Mouse (Mus musculus) midbrain, embryonic 12.5 days (tissue): ENCODE data around the gene Mettl13. TPM values are rescaled to one million over a fixed set of nuclear protein-coding genes. Genes with fewer than 3 reads are reported as not detected.

Source experiments
- ATAC-seq: fragments of 200-750 bp; cut with Nextera tagmentation; 2 replicates; pipeline ENCODE4 v1.8.0; 2017; ENCODE audit warnings: low read depth, moderate TSS enrichment, moderate library complexity; ENCODE audit not compliant: low FRiP score
- H3K27ac ChIP-seq: fragments of 300-500 bp; sonication (generic); replicated peaks from 2 replicates; pipeline ENCODE4 v1.5.1; 2016; ENCODE audit warnings: mild to moderate bottlenecking
- H3K27me3 ChIP-seq: fragments of 300-500 bp; sonication (generic); 2 replicates; pipeline ENCODE4 v1.6.1; 2016; ENCODE audit warnings: mild to moderate bottlenecking
- H3K36me3 ChIP-seq: fragments of 300-500 bp; sonication (generic); 2 replicates; pipeline ENCODE4 v1.6.1; 2016
- H3K4me1 ChIP-seq: fragments of 300-500 bp; sonication (generic); 2 replicates; pipeline ENCODE4 v1.6.1; 2016
- H3K4me2 ChIP-seq: fragments of 300-500 bp; sonication (generic); replicated peaks from 2 replicates; pipeline ENCODE4 v1.6.1; 2016; ENCODE audit warnings: mild to moderate bottlenecking, moderate library complexity
- H3K4me3 ChIP-seq: fragments of 300-500 bp; sonication (generic); 2 replicates; pipeline ENCODE4 v1.5.1; 2016; ENCODE audit warnings: mild to moderate bottlenecking
- H3K9ac ChIP-seq: fragments of 300-500 bp; sonication (generic); replicated peaks from 2 replicates; pipeline ENCODE4 v1.6.1; 2016; ENCODE audit warnings: mild to moderate bottlenecking, moderate library complexity
- H3K9me3 ChIP-seq: fragments of 300-500 bp; sonication (generic); 2 replicates; pipeline ENCODE4 v1.6.1; 2016; ENCODE audit warnings: mild to moderate bottlenecking
- WGBS: fragments of 180-500 bp; shearing (Covaris S2); methylation state at CpG from one replicate; pipeline ENCODE4 v1.1.7; 2016; 5-methylcytosine and 5-hydroxymethylcytosine counted together
- polyA plus RNA-seq: library from polyadenylated mRNA; unstranded; fragments of >200 nt; fragmentation: Nextera tagmentation; extraction: Ambion mirVana; gene quantifications from 2 replicates; pipeline ENCODE4 v1.2.1, GENCODE M21; 2016

Mettl13 gene
- polyA plus RNA-seq, 1 experiment from 2014 or later: 24.0 TPM

DNA sequence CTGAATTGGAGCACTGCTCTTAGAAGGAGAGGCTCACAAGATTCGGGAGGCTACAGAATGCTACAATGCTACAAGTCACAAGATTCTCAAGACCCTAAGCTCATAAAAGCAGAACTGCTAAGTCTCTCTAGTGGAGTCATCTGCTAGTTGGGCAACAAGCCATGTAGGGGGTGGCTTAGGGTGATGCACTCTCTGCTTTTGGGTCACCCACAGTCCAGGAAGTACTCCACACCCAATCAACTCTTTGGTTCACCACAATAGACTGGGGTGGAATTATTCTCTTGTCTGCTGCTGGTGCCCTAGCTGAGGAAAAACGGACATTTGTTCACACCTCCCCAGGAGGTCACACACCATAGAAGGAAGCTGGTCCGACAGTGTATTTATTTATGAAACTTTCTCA lies 16.6 kb upstream of the Mettl13 start:
- no peak overlapping the region for H3K27ac ChIP-seq
- WGBS: 60% methylated on average over 3 of the region's 3 CpGs

DNA sequence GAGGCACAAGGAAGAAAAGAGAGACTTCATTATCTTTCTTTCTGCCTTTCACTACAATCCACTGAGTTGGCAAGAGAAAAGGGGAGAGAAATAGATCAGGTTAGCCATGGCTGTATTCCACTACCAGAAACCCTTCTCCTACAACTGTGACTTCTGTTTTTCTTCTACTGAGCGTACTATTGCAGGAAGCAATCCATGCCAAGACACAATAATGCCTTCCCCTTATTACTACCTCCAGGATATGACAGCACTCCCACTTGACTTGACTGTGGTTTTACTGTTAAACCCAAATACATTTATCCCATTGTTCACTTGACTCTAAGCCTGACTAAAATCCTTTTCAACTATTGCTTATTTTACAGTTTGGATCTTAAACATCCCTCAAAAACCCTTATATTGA lies 14.9 kb upstream of the Mettl13 start:
- WGBS: 81% methylated on average over 1 of the region's 1 CpGs
- H3K4me1 ChIP-seq: no peaks in the 10 kb centered on the region
- H3K4me2 ChIP-seq: no peak overlapping the region
- ATAC-seq: no peak
- H3K27ac ChIP-seq: no peak overlapping the region
- H3K4me3 ChIP-seq: no peak overlapping the region
- no peak overlapping the region for H3K9ac ChIP-seq
- H3K36me3 ChIP-seq: no peaks in the 10 kb centered on the region
- no peaks in the 10 kb centered on the region for H3K27me3 ChIP-seq
- no peaks in the 10 kb centered on the region for H3K9me3 ChIP-seq

More for the DNA sequence above, 16.6 kb upstream of the Mettl13 start:
- ATAC-seq: no peak
- H3K4me2 ChIP-seq: no peak overlapping the region
- H3K4me3 ChIP-seq: no peak overlapping the region
- no peaks in the 10 kb centered on the region for H3K36me3 ChIP-seq
- H3K9ac ChIP-seq: no peak overlapping the region
- no peaks in the 10 kb centered on the region for H3K9me3 ChIP-seq
- no peaks in the 10 kb centered on the region for H3K27me3 ChIP-seq
- H3K4me1 ChIP-seq: 0 out of 2 replicates have a peak, but pooled peaks cover 3% of the 10 kb centered on the region

DNA sequence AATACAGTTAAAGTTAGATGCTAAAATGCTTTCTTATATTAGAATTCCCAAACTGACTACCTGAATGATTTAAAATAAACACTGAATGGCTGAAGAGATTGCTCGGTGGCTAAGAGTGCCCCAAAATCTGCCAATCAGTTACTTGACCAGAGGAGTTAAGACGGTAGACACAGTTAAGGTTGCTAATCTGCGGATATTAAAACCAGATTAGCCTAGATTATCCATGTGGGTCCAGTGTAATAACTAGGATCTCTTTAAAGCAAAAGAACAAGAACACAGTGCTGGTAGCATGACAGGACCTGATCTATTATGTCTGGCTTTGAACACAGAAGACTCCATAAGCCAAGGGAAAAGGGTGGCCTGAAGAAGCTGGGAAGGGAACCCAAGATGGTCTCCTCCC lies 5.8 kb upstream of the Mettl13 start:
- H3K9me3 ChIP-seq: no peaks in the 10 kb centered on the region
- H3K9ac ChIP-seq: no peak overlapping the region
- 78% methylated on average over 3 of the region's 3 CpGs for WGBS
- H3K27me3 ChIP-seq: no peaks in the 10 kb centered on the region
- H3K4me3 ChIP-seq: no peak overlapping the region
- H3K27ac ChIP-seq: no peak overlapping the region
- no peaks in the 10 kb centered on the region for H3K36me3 ChIP-seq
- no peak overlapping the region for H3K4me2 ChIP-seq
- no peak for ATAC-seq
- no peaks in the 10 kb centered on the region for H3K4me1 ChIP-seq

DNA sequence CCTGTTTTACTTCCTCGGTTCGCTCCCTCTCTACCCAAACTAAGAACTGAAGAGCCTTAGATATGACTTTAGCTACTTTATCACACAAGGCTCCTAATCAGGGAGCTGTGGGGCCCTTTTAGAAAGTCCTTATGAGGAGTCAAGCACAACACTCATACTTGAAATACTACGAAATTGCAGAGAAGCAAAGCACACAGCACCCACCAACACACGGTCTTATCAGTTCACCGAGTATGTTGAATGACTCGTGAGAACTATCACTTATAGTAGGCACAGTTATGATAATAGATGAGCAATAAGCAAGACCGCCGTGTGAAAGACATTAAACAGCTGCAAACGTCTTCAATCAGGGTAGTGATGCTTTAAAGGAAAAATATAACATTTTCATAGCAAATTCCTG lies 4.6 kb upstream of the Mettl13 start:
- no peak overlapping the region for H3K9ac ChIP-seq
- H3K36me3 ChIP-seq: no peaks in the 10 kb centered on the region
- no peak overlapping the region for H3K27ac ChIP-seq
- H3K9me3 ChIP-seq: no peaks in the 10 kb centered on the region
- ATAC-seq: no peak
- H3K4me1 ChIP-seq: 0 out of 2 replicates have a peak, but pooled peaks cover 4% of the 10 kb centered on the region
- H3K4me2 ChIP-seq: no peak overlapping the region
- no peak overlapping the region for H3K4me3 ChIP-seq
- 89% methylated on average over 9 of the region's 9 CpGs for WGBS
- H3K27me3 ChIP-seq: no peaks in the 10 kb centered on the region

DNA sequence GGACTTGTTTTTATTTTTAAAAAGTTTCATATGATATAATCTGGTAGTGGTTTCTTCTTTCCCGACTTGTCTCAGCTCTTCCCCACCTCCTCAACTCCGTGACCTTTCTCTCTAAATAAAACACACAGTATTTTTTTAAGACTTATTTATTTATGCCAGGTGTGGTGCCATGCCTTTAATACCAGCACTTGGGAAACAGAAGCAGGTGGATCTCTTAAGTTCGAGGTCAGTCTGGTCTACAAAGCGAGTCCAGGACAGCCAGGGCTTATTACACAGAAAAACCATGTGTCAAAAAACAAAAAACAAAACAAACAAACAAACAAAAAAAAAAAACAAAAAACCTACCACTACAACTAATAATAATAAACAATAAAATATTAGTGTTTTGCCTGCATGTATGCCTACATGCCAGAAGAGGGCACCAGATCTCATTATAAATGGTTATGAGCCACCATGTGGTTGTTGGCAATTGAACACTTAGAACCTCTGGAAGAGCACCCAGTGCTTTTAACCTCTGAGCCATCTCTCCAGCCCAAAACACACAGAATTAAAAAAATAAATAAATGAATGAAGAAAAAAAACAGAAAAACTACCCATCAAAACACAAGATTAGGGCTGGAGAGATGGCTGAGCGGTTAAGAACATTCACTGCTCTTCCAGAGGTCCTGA lies 1.4 kb upstream of the Mettl13 start:
- Histone ChIP-seq H3K9ac (no peak overlapping the region), H3K4me3 (no peak overlapping the region), H3K4me1 (peaks cover 16% of the 10 kb centered on the region), H3K9me3 (no peaks in the 10 kb centered on the region), H3K27ac (no peak overlapping the region), H3K27me3 (no peaks in the 10 kb centered on the region), H3K36me3 (peaks cover 17% of the 10 kb centered on the region), H3K4me2 (no peak overlapping the region)
- ATAC-seq: no peak
- 72% methylated on average over 5 of the region's 5 CpGs for WGBS

DNA sequence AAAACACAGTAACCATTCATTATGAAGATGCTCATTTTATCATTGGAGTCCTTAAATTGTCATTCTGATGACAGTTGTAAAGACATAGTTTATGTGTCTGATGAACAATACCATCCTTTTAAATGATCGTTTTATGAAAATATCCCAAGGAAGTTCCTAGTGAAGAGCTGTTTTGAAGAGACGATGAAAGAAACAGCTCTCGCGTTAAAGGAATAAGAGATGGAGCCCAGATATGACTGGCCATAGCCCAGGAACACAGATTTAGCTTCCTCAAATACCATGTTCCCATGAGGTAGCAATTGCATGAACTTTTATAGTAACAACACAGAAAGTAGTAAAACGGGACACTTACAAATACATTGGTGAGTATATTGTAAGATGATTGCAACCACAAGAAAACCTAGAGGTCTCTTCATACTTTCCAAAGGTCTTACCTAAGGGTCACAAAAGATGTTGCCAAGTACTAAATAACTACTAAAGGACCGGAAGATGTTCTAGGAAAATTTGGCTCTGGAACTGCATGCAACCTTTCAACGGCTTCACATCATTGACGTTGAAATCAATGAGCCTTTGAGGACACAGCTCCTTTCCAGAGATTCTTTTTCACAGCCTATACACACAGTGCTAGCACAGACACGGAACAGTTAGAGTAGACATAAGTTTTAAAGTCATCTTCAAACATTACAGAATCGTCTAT lies 714 bp upstream of the Mettl13 start:
- no peaks in the 10 kb centered on the region for H3K27me3 ChIP-seq
- no peak for ATAC-seq
- peaks cover 23% of the 10 kb centered on the region for H3K36me3 ChIP-seq
- peak overlapping the region; percentile 94 for H3K4me2 ChIP-seq
- WGBS: 77% methylated on average over 10 of the region's 10 CpGs
- peak overlapping the region; percentile 78 for H3K4me3 ChIP-seq
- H3K27ac ChIP-seq: peak overlapping the region; percentile 76
- peaks cover 16% of the 10 kb centered on the region for H3K4me1 ChIP-seq
- peak overlapping the region; percentile 44; the same call in 1 of the 2 replicates for H3K9ac ChIP-seq
- H3K9me3 ChIP-seq: no peaks in the 10 kb centered on the region

DNA sequence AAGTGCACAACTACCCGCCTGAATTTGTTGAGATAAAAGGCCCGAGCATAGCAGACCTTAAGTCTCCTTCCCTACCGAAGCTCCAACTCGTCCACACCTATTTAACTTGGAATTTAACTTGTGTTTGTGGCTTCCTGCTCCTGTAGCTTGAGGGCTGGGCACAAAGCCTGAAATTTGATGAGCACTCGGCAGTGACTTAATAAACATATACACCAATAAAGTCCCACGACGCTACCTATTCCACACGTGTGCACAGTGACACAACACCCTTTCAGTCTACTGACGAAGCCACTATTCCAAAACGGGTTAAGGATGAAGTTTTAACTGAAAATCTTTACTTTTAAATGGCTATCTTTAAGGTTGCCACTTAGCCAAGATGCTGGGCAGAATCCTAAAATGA lies 744 bp downstream of the Mettl13 start:
- Histone ChIP-seq H3K9ac (peak overlapping the region; percentile 62), H3K9me3 (no peaks in the 10 kb centered on the region), H3K4me3 (peak overlapping the region; percentile 78), H3K4me1 (peaks cover 16% of the 10 kb centered on the region), H3K4me2 (peak overlapping the region; percentile 94), H3K27me3 (no peaks in the 10 kb centered on the region), H3K36me3 (peaks cover 36% of the 10 kb centered on the region), H3K27ac (no peak overlapping the region)
- WGBS: 17% methylated on average over 10 of the region's 10 CpGs
- ATAC-seq: no peak

DNA sequence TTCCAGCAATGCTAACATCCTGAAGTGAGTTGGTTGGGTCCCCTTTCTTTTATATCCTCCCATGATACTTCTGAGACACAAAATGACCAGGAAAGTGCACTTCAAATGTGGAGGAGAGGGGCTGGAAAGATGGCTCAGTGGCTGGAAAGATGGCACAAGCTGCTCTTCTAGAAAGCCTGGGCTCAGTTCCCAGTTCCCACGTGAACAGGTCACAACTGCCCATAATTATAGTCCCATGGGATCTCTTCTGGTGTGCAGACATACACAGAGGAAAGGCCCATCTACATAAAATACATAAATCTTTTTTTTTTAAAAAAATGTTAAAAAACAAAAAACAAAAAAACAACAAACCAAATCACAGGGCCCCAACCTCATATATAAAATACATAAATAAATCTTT lies 5.1 kb downstream of the Mettl13 start:
- Histone ChIP-seq H3K9ac (no peak overlapping the region), H3K4me3 (no peak overlapping the region), H3K27ac (no peak overlapping the region), H3K36me3 (peaks cover 77% of the 10 kb centered on the region), H3K4me1 (peaks cover 13% of the 10 kb centered on the region), H3K9me3 (no peaks in the 10 kb centered on the region), H3K4me2 (no peak overlapping the region), H3K27me3 (no peaks in the 10 kb centered on the region)
- no peak for ATAC-seq
- 84% methylated on average over 1 of the region's 1 CpGs for WGBS

DNA sequence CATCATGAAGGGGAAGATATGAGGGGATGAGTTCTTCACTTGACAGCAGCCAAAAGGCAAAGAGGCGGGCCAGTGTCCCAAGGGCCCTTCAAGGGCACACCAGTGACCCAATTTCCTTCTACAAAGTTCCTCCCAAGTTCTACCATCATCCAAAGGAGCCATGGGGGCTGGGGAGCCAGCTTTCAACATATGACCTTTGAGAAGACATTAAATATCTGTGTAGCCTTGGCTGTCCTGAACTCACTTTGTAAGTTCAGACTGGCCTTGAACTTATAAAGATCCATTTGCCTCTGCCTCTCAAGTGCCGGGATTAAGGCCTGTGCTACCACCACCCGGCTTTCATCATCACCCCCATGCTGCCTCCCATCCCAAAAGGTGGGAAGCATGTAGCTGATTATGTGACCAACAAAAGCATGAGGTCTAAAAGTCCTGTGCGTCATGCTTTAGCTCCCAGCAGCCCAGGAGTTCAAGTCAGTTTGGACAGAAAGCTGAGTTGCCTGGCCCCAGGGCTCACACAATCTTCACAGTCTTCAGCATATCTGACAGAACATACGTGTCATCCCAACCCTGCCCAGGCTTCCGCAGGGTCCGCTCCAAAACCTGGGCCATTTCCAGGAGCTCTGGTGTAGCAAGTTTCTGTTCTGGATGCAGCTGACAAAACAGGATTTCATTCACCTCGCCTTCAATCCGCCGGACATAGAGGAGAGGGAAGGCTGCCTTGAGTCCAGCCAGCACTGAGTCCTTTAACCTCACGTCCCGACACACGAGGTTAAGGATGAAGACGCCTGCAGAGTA lies 14.4 kb downstream of the Mettl13 start:
- 95% methylated on average over 14 of the region's 14 CpGs for whole genome bisulfite sequencing

DNA sequence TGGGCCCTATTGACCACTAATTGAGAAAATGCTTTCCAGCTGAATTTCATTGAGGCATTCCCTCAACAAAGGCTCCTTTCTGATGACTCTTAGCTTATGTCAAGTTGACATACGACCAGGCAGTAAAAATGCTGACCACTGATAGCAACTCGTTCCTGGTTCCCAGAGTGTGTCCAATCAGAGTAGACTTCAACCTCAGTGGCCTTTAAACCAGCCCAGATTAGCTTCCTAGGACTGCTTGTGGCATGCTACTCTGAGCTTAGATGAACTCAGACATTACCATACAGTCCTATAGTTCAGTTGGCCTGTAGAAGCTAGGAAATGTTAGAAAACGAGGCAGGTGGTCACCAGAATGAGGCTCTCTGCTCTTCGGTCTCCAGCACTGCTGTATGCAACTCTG lies 16.0 kb downstream of the Mettl13 start:
- Histone ChIP-seq H3K36me3 (peaks cover 56% of the 10 kb centered on the region), H3K9ac (no peak overlapping the region), H3K4me1 (no peaks in the 10 kb centered on the region), H3K9me3 (no peaks in the 10 kb centered on the region), H3K27ac (no peak overlapping the region), H3K4me2 (no peak overlapping the region), H3K27me3 (no peaks in the 10 kb centered on the region), H3K4me3 (no peak overlapping the region)
- ATAC-seq: no peak
- 83% methylated on average over 4 of the region's 4 CpGs for WGBS

More for the DNA sequence above, 14.4 kb downstream of the Mettl13 start:
- Histone ChIP-seq H3K4me1 (no peaks in the 10 kb centered on the region), H3K27ac (no peak overlapping the region), H3K4me3 (no peak overlapping the region), H3K36me3 (peaks cover 70% of the 10 kb centered on the region), H3K4me2 (no peak overlapping the region), H3K9me3 (no peaks in the 10 kb centered on the region), H3K27me3 (no peaks in the 10 kb centered on the region), H3K9ac (no peak overlapping the region)
- no peak for ATAC-seq

DNA sequence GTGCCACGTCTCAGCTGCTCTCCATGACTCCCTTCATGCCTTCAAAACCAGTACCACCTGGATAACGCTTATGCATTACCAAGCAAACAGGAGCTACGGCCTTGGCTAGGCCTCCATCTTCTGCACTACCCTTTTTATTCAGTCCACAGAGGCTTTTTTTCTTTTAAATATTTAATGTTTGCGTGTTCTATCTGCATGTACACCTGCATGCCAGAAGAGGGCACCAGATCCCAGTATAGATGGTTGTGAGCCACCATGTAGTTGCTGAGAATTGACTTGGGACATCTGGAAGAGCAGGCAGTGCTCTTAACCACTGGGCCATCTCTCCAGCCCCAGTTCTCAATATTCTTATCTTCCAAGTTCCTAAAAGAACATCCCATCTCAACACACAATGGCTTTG lies 16.8 kb downstream of the Mettl13 start:
- H3K9me3 ChIP-seq: no peaks in the 10 kb centered on the region
- no peak for ATAC-seq
- no peaks in the 10 kb centered on the region for H3K4me1 ChIP-seq
- no peaks in the 10 kb centered on the region for H3K27me3 ChIP-seq
- no peak overlapping the region for H3K9ac ChIP-seq
- H3K4me3 ChIP-seq: no peak overlapping the region
- H3K36me3 ChIP-seq: peaks cover 49% of the 10 kb centered on the region
- 77% methylated on average over 4 of the region's 4 CpGs for WGBS
- no peak overlapping the region for H3K4me2 ChIP-seq
- H3K27ac ChIP-seq: no peak overlapping the region

DNA sequence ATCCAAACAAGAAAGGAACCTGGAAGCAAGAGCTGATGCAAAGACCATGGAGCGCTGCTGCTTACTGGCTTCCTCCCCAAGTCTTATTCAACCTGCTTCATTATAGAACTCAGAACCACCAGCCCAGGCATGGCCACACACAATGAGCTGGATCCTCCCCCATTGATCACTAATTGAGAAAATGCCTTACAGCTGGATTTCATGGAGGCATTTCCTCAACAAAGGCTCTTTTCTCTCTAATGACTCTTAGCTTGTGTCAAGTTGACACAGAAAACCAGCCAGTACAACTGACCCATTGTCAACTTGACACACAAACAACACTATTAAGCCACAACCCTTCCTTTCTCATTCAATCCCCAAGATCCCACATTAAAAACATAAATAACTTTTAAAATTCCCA lies 17.7 kb downstream of the Mettl13 start:
- H3K36me3 ChIP-seq: peaks cover 39% of the 10 kb centered on the region
- no peaks in the 10 kb centered on the region for H3K27me3 ChIP-seq
- no peak overlapping the region for H3K9ac ChIP-seq
- 85% methylated on average over 1 of the region's 1 CpGs for WGBS
- H3K4me2 ChIP-seq: no peak overlapping the region
- H3K4me3 ChIP-seq: no peak overlapping the region
- no peak overlapping the region for H3K27ac ChIP-seq
- no peak for ATAC-seq
- no peaks in the 10 kb centered on the region for H3K4me1 ChIP-seq
- no peaks in the 10 kb centered on the region for H3K9me3 ChIP-seq
